Mouse (Mus musculus): ENCODE measurements around the gene Smox.

Smox gene

DNA sequence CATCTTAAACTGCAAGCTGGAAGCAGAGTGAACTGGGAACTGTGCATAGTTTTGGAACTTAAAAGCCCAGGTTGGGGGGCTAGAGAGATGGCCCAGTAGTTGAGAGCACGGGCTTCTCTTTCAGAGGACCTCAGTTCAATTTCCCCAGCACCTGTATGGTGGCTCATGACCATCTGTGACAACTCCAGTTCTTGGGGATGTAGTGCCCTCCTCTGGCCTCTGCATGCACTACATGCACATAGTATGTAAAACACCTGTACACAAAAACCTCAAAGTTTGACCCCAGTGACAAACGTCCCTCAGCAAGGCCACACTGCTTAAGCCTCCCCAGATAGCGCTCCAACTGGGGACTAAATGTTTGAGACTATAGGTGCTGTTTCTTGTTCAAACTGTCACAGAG lies 35.8 kb downstream of the Smox start:
- no peak for TF ChIP-seq GATA4 (IDR thresholded peaks at IDR 0.05; ENCODE audit: insufficient replicate concordance, low read length)

DNA sequence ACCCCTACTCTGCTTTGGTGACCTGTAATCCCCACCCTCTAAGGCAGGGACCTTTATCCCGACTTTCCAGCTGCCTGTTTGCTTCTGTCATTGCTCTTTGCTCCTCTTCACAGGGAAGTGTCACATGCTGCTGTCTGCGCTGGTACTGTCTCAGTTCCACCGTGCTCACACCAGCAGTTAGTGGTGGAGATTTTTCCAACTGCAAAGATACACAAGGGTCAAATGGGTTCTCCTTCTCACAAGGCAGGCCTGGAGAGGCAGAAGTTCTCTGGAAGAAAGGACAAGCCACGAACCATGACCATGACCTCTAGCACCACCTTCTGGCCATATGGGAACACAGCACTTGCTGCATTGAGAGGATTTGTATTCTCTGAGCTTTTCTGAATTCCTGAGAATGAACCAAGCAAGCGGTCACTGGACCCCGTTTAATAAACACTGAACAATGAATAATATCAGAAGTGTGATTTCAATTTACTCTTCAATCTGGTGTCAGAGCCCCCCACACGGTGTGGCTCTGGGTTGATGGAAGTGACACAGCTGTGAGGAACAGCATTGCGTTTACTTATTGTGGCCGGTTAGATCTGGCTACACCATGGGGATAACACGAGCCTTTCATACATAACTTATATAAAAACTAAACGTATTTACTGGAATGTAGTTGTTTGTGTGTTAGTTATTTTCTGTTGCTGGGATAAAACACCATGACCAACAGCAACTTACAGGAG lies 38.8 kb downstream of the Smox start:
- TF ChIP-seq GATA4 (IDR thresholded peaks at IDR 0.05; ENCODE audit: insufficient replicate concordance, low read length) = no peak

DNA sequence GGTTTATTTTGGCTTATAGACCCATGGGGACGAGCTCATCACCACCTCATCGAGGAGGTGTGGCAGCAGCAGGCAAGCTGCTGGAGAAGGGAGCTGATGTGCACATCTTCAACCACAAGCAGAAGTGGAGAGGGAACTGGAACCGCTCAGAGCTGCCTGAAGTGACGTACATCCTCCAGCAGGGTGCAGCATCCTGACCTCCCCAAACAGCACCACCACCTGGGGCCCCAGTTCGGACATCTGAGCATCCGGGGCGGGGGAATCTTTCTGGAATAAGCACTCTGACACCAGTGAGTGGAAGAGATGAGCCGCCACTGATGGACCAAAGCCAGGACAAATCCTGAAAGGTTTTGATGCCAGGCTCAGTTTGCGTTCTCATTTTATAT lies 39.3 kb downstream of the Smox start:
- TF ChIP-seq GATA4 (IDR thresholded peaks at IDR 0.05; ENCODE audit: insufficient replicate concordance, low read length) = no peak

DNA sequence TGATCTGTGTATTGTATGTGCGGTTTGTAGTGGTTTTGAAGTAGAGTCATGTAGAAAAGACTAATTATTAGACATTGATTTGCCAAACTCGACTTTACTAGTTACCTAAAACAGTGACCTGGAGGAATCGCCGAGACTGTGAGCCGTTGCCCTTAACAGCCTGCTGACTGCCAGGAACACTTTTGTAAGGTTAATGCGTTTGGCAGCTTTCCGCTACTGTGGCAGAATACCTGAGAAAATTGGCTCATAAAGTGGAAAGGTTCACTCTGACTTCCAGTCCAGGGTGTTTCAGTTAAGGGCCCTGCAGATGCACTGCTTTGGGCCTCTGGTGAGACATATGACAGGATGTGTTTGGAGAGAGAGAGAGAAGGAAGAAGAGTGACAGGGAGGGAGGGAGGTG lies 40.0 kb downstream of the Smox start:
- no peak for TF ChIP-seq GATA4 (IDR thresholded peaks at IDR 0.05; ENCODE audit: insufficient replicate concordance, low read length)

DNA sequence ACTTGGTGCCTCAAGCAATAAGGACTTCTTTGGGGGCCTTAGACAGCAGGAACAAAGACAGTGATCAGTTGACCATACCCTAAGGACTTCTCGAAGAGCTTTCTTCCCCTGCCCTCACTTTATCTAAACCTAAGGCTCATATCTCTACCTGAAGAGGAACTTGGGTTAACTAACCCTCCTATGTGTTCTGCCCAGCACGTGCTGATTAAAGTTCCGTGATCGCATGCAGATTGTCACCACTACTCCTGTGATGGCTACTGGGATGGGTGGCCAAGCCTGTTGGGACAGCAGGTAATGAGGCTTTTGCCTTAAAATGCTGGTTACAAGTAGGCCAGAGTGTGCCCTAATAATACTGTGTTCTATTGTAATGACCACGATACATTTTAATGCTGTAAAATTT lies 43.9 kb downstream of the Smox start:
- TF ChIP-seq GATA4 (IDR thresholded peaks at IDR 0.05; ENCODE audit: insufficient replicate concordance, low read length) = no peak

DNA sequence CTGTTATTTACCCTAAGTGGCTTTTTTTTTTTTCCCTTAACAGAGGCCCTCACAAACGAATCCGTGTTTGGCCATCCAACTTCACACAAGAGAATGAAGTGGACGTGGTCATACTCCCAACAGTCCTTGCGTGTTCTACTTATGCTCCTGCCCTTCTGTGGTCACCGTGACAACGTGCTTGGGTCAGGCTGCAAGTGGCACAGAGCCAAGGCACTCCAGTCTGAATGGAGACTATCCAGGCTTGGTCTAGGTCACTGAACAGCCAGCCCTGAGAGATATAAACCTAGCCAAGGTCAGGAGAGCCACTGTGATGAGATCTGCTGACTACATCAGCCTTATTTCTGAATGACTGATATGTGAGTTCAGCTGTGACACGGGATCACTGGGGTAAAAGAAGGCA lies 47.0 kb downstream of the Smox start:
- no peak for TF ChIP-seq GATA4 (IDR thresholded peaks at IDR 0.05; ENCODE audit: insufficient replicate concordance, low read length)

DNA sequence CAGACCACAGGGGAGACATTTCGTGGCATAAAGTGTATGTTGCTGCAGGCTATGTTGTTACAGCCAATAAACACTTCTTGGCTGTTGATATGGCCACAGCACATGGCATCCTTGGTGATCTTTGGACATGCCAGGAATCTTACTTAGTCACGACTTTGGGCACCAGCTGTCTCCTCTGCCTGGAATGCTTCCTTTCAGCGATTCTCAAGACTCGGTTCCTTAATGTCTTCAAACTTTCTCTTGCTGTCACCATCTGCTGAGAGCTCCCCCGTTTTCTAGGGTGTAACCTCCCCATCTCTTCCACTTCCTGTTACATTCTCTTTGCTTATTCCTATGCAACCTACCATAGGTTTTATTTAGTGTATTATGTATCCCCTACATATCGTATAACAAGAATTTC lies 48.5 kb downstream of the Smox start:
- TF ChIP-seq GATA4 (IDR thresholded peaks at IDR 0.05; ENCODE audit: insufficient replicate concordance, low read length) = no peak

DNA sequence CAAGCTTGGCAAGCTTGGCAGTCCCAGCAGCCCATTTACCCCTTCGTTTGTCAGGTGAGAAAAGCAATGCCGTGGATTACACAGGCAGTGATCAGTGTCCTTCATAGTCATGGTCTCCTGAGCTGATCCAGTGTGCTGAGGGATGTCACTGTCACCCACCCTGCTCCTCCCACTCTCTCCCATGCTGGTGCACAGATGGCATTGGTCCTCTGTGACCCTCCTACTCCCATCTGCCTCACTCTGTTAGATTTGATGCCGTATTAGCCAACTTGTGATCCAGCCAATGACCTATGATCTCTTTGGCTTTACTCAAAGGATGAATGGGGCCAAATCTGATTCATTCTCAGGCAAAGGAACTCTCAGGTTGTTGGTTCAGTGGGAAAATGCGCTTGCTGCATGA lies 50.4 kb downstream of the Smox start:
- no peak for TF ChIP-seq GATA4 (IDR thresholded peaks at IDR 0.05; ENCODE audit: insufficient replicate concordance, low read length)

DNA sequence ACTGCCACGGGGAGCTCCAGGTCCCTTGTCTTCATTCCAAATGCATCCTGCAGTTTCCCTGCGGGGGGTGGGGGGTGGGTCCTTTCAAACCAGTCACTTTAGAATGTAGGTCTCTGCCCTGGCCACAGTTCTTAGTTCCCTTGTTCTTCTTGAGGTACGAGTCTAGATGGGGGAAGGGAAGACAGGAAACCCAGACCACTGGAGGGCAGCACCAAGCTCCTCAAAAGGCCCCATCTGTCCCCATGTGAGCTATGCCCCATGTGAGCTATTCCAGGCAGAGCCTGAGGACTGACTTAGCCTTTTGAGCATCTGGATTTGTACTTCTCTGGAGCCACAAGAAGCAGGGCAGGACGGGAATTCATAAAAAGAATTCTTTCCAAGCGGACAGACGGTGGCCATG lies 51.2 kb downstream of the Smox start:
- no peak for TF ChIP-seq GATA4 (IDR thresholded peaks at IDR 0.05; ENCODE audit: insufficient replicate concordance, low read length)

DNA sequence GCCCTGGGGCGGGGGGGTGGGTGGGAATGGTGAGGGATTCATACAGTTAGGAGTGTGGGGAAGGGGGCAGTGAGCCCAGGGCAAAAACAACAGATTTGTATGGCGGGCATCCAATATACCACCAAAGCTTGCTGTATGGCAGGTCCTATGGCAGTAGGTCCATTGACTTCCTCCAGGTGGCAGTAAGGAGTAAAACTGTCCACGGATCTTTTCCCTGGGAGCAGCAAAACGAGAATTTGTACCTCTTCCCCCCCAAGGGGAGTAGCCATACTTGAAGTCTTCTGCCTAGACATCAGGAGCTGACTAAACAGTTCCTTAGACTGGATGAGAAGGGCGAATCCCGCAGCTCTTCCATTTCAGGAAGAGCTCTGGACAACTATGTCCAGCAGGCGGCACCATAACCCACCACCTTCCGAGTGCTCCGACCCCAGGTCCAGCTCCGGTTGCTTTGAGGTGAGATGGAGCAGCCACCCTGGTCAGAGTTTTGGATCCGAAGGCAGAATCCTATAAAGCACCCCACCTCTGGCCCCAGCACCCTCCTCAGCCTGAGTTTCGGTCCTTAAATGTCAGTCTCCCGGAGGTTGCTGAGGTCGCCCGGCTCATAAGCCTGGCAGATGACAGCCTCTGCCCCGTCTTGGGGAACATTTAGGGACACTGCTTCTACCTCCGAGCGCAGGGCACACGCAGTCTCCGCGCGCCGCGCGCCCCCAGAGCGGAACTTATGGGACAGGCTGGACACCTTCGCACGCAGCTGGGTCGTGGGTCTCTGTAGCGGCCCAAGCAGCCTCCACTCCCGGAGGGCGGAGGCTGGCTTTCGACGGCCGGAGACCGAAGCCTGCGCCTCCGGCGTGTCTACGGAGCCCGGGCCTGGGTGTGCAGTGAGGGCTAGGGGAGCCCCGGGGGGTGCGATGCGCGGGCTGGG lies 54.4 kb downstream of the Smox start:
- no peak for TF ChIP-seq GATA4 (IDR thresholded peaks at IDR 0.05; ENCODE audit: insufficient replicate concordance, low read length)

DNA sequence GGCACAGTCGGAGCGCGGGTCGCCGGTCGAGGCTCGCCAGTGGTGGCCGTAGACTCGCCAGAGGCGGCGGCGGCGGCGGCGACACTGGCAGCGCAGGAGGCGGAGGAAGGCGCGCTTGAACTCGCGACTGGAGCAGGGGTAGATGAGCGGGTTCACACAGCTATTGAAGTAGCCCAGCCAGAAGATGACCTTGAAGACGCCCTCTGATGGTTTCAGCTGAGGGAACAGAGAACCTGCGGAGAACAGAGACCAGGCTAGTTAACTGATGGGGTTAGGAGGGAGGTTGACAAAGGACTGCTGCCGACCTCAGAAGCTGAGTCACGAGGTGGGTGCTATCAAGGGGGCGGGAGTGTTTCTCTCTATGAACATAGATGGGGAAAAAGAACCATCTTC lies 55.0 kb downstream of the Smox start:
- TF ChIP-seq GATA4 (IDR thresholded peaks at IDR 0.05; ENCODE audit: insufficient replicate concordance, low read length) = no peak

DNA sequence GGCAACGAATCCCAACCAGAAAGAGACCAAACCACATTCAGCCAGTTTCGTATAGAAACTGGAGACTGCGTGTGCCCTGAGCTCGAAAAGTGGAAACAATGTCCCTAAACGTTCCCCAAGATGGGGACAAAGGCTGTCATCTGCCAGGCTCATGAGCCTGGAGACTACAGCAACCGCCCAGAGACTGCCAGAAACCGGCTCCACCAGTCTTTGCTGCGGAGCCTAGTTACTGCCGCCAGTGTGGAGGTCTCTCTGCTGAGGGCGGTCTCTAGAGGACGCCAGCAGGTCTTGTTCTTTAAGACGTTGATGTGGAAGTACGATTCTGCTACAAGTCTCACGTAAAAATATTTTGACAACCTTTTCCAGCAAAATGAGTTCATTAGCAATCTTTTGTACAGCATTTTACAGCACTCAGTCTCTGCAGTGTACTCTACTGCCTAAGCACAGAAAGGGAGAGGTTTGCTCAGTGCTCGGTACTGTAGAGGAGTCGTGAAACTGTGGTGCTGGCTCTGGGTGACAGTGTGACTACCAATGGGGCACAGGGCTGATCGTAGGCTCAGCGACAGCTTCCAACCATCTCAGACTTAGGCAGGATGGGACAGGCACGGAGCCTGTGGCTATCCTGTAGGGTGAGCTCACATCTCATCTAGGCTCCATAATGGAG lies 55.6 kb downstream of the Smox start:
- TF ChIP-seq GATA4 (IDR thresholded peaks at IDR 0.05; ENCODE audit: insufficient replicate concordance, low read length) = no peak

DNA sequence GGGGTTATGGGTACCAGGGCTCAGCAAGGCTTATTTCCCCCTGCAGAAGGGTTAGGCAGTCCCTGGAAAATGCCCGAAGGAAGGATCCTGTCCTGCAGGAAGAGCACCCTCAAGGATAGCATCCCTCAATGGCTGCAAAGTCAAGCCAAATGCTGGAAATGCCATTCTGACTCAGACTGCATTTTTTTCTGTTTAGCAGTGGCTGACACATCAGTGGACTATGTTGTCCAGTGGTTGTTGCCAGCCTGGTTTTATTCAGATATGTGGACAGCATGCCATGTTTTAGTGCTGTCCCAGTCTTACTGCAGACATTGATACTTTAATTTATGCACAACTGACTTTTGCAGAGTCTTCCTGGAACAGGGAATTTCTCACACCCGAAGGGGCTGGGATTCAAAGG lies 57.0 kb downstream of the Smox start:
- no peak for TF ChIP-seq GATA4 (IDR thresholded peaks at IDR 0.05; ENCODE audit: insufficient replicate concordance, low read length)

DNA sequence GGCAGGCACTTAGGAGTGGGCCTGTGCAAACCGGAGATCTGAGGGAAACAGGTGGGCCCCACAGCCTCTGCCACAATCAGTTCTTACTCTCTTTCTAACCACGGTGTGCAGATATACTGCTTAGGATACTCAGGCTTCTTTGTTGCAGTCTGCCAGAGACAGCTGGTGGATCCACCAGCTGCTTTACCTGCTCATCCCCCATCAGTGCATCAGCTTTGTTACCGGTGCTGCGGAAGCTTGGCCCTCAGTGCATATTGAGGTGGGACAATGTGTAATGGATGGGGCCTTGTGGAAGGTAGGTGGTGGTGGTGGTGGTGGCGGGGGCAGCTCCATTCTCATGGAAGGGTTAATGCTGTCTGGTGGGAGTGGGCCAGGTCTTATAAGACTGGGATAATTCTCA lies 57.8 kb downstream of the Smox start:
- no peak for TF ChIP-seq GATA4 (IDR thresholded peaks at IDR 0.05; ENCODE audit: insufficient replicate concordance, low read length)

DNA sequence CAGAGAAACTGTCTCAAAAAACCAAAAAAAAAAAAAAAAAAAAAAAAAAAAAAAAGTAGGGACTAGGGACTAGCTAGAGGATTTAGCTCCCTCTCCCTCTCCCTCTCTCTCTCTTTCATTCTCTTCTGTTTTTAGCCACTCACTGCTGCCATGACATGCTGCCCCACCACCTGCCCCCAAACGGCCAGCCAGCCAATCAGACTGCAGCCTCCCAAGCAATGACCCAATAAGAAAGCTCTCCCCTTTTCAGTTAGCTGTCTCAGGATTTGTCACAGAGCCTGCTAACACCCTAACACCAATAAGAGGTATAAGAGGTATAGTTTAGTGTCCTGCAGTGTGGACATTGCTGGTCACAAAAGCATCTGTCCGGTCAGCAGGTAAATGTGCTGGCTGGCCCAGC lies 59.2 kb downstream of the Smox start:
- no peak for TF ChIP-seq GATA4 (IDR thresholded peaks at IDR 0.05; ENCODE audit: insufficient replicate concordance, low read length)

DNA sequence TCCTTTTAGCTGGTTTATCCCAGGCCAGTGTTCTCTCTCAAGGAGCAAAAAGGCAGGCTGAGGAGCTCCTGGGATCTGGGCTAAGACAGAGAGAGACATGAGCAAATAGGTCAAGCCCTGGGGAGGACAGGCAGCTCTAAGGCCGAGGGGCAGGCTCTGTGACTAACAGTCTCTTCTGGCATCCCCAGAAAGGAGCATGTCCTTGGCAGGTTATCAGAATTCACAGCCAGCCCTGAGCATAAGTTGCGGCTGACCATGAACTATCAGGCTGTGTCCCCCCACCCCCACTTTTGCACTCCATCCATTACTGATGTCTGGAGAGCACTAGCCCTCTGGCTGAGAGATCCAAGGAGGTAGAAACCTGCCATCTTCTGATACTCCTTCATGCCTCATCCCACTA lies 59.6 kb downstream of the Smox start:
- no peak for TF ChIP-seq GATA4 (IDR thresholded peaks at IDR 0.05; ENCODE audit: insufficient replicate concordance, low read length)

Data from liver, adult (tissue).